Mouse (Mus musculus) kidney, adult 8-10 months (tissue): ENCODE measurements around the gene Tmie.

ENCODE experiments used
- DNase-seq, 2 experiments: peaks; one replicate each; pipeline ENCODE4 v3.0.0; 2022

Gene Tmie

GRCm38 (mm10) chr9:110879998-110880561 lies at the start of gene Tmie:
TSS of gene Tmie (minus strand) at chr9:110880113.
- DNase-seq, result peak; percentile 89 to 90

GRCm38 (mm10) chr9:110922759-110923158 lies 42.8 kb upstream of the Tmie start:
- DNase-seq, result peak; percentile 26 to 64

GRCm38 (mm10) chr9:110920665-110921419 lies 40.9 kb upstream of the Tmie start:
- no peak for DNase-seq

- DNase-seq, result no peak
Measured at GRCm38 (mm10) chr9:110916786-110917185, 36.9 kb upstream of the Tmie start, which contains the start of gene Fam240a. TSS of gene Fam240a (minus strand) at chr9:110916861.

- DNase-seq, result no peak
Measured at GRCm38 (mm10) chr9:110915466-110915865, 35.6 kb upstream of the Tmie start.

GRCm38 (mm10) chr9:110914631-110915236 lies 34.8 kb upstream of the Tmie start:
- DNase-seq, result no peak

- no peak for DNase-seq
Measured at GRCm38 (mm10) chr9:110909371-110909967, 29.6 kb upstream of the Tmie start.

- DNase-seq, result no peak
Measured at GRCm38 (mm10) chr9:110908631-110909016, 28.7 kb upstream of the Tmie start.

GRCm38 (mm10) chr9:110907838-110908630 lies 28.1 kb upstream of the Tmie start:
- DNase-seq, result no peak

- no peak for DNase-seq
Measured at GRCm38 (mm10) chr9:110907201-110907837, 27.4 kb upstream of the Tmie start.

GRCm38 (mm10) chr9:110902271-110902670 lies 22.4 kb upstream of the Tmie start:
- no peak for DNase-seq

- DNase-seq, result no peak
Measured at GRCm38 (mm10) chr9:110901204-110901603, 21.3 kb upstream of the Tmie start.

GRCm38 (mm10) chr9:110899451-110900008 lies 19.6 kb upstream of the Tmie start:
- no peak for DNase-seq

GRCm38 (mm10) chr9:110896595-110896994 lies 16.7 kb upstream of the Tmie start:
- DNase-seq, result no peak

GRCm38 (mm10) chr9:110895994-110896393 lies 16.1 kb upstream of the Tmie start:
- DNase-seq, result no peak

GRCm38 (mm10) chr9:110895507-110895906 lies 15.6 kb upstream of the Tmie start:
- DNase-seq, result no peak

- DNase-seq, result peak in 1 of 2 experiments; percentile 1
Measured at GRCm38 (mm10) chr9:110893429-110893828, 13.5 kb upstream of the Tmie start.

GRCm38 (mm10) chr9:110892552-110892951 lies 12.6 kb upstream of the Tmie start:
- DNase-seq, result no peak

- no peak for DNase-seq
Measured at GRCm38 (mm10) chr9:110891077-110891828, 11.3 kb upstream of the Tmie start.

- DNase-seq, result peak in 1 of 2 experiments; percentile 46
Measured at GRCm38 (mm10) chr9:110890026-110890783, 10.3 kb upstream of the Tmie start.
